Mouse (Mus musculus) brown adipose tissue, adult 24 weeks (tissue): ENCODE results near the gene Syap1. TPM values are rescaled to one million over a fixed set of nuclear protein-coding genes. Genes with fewer than 3 reads are reported as not detected.
"Not testable (repeated sequence)": the region's sequence is repeated elsewhere in the genome, so short reads cannot be mapped to it uniquely, and the experiment has no call there.

ENCODE experiments used
- H3K27ac ChIP-seq: fragments of 200-500 bp; replicated peaks from 2 replicates; pipeline ENCODE4 v1.5.1; 2012; ENCODE audit warnings: low read depth, mild to moderate bottlenecking, low read length
- H3K4me1 ChIP-seq: fragments of 200-500 bp; 2 replicates; pipeline ENCODE4 v1.6.1; 2012; ENCODE audit warnings: low read length, mixed read lengths; ENCODE audit not compliant: control insufficient read depth, insufficient read depth, insufficient read length
- H3K4me3 ChIP-seq: fragments of 200-500 bp; 2 replicates; pipeline ENCODE4 v1.5.1; 2012; ENCODE audit warnings: low read depth, mild to moderate bottlenecking, low read length, moderate library complexity; ENCODE audit not compliant: insufficient read depth
- polyA plus RNA-seq: library from polyadenylated mRNA; stranded (reverse); fragments of >200 nt; gene quantifications from 2 replicates; pipeline ENCODE4 v1.2.4, GENCODE M21; 2012; ENCODE audit not compliant: missing spikeins, insufficient read depth, insufficient read length

Syap1 gene
- polyA plus RNA-seq, 1 experiment: 135 TPM

GRCm38 (mm10) chrX:162868294-162868965 is 19.8 kb downstream of the Syap1 start:
- Histone ChIP-seq H3K4me1 (peaks cover 3% of the 10 kb centered on the region; the same call in 1 of the 2 replicates), H3K4me3 (no peak overlapping the region), H3K27ac (0 out of 2 replicates have a peak overlapping the region, but pooled peaks have one; percentile 17)

GRCm38 (mm10) chrX:162848682-162849081 is 39.6 kb downstream of the Syap1 start:
- Histone ChIP-seq H3K4me3 (no peak overlapping the region), H3K4me1 (no peaks in the 10 kb centered on the region), H3K27ac (no peak overlapping the region)

GRCm38 (mm10) chrX:162845531-162845930 is 42.7 kb downstream of the Syap1 start:
- H3K27ac ChIP-seq: no peak overlapping the region
- H3K4me3 ChIP-seq: no peak overlapping the region
- no peaks in the 10 kb centered on the region for H3K4me1 ChIP-seq

DNA sequence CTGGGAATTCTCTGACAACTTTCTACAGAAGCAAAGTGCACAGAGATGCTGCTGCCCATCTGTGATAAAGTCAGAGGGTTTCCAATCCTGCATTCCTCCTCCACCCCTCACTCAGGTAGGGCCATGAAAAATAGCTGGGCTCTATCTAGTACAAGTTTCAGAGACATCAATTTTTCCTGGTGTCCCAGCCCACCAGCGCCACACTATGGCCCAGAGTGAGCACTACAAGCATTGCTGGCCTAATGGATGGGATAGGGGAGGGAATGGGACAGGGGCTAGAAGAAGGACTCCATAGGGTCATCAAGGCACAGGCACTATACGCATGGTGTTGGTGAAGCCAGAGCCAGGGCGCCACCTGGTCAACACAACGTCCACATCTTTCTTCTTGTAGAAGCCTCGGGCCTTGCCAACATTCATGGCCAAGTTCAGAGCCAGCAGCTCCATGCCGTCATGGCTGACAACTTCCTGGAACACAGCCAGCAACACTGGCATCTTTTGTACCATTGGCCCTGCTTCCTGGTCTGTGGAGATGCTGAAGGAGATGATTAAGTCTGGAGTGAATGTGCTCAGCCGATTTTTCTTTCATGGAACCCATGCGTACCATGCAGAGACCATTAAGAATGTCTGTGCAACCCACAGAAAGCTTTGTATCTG is 43.7 kb downstream of the Syap1 start:
- Histone ChIP-seq H3K27ac (no peak overlapping the region), H3K4me3 (no peak overlapping the region), H3K4me1 (no peaks in the 10 kb centered on the region)

GRCm38 (mm10) chrX:162832101-162832500 is 56.1 kb downstream of the Syap1 start:
- Histone ChIP-seq H3K4me3 (no peak overlapping the region), H3K27ac (peak overlapping the region; percentile 24), H3K4me1 (no peaks in the 10 kb centered on the region)

DNA sequence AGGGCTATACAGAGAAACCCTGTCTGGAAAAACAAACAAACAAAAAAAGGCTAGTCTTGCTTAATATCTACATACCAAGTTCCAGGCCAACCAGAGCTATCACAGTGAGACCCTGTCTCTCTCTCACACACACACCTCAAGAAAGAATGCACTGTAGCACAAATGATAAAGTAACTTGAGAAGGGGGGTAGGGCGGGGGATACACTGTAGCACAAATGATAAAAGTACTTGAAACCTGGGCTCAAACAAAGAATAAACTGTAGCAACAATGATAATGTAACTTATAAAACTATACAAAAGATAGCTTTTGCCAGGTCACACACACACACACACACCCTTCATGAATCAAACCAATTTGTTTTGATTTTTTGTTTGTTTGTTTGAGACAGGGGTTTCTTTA is 56.7 kb downstream of the Syap1 start:
- H3K4me3 ChIP-seq: no peak overlapping the region
- H3K4me1 ChIP-seq: no peaks in the 10 kb centered on the region
- H3K27ac ChIP-seq: peak overlapping the region; percentile 37

DNA sequence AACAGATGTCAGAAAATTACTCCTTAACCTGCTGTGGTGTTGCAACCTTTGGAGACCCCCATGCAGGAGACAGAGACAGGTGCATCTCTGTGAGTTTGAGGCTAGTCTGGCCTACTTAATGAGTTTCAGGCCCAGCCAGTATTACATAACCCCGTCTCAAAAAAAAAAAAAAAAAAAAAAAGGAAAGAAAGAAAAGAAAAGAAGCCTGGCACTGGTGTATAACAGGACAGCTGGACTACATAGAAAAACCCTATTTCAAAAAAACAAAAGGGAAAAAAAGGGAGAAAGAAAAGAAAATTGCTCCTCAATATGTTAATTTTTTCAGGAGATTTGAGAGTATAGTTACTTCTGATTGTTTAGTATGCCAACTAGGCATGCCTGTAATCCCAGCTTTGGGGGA is 57.2 kb downstream of the Syap1 start:
- Histone ChIP-seq H3K27ac (peak overlapping the region; percentile 37), H3K4me3 (no peak overlapping the region), H3K4me1 (no peaks in the 10 kb centered on the region)

GRCm38 (mm10) chrX:162830313-162830712 is 57.9 kb downstream of the Syap1 start:
- not testable (repeated sequence) for H3K27ac ChIP-seq, H3K4me1 ChIP-seq, H3K4me3 ChIP-seq

- Histone ChIP-seq H3K4me3 (peak overlapping the region; percentile 31), H3K27ac (0 out of 2 replicates have a peak overlapping the region, but pooled peaks have one; percentile 8), H3K4me1 (no peaks in the 10 kb centered on the region)
These were observed 58.5 kb downstream of the Syap1 start for GRCm38 (mm10) chrX:162829741-162830140.

DNA sequence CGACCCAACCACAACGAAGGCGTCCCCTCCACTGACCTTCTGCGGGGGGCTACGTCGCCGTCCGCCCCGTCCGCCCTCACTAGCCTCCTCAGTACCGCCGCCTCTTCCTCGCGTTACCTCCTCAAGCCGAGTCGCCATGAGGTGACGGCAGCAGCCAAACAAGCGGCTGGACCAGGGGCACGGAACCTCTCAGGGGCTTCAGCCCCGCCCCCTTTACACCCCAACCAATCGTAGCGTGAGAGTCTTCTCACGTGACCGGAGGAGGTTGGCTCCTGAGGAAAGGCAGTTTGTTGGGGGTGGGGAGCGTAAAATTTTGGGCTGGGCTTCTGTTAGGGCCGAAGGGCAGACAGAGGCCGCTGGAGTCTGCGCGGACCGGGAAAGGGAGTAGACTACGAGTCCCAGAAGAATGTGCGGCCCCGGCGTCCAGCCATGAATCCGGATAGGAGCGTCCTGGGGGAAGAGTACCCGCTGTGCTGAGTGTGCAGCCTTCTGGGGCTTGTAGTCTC is 59.0 kb downstream of the Syap1 start, which contains the start of gene Txlng:
Gene Txlng (minus strand): TSS at position 252 of the 506 bp plus-strand sequence.
- no peaks in the 10 kb centered on the region for H3K4me1 ChIP-seq
- H3K27ac ChIP-seq: peak within 1 kb of the TSS; percentile 83
- peak within 1 kb of the TSS; percentile 81 for H3K4me3 ChIP-seq

DNA sequence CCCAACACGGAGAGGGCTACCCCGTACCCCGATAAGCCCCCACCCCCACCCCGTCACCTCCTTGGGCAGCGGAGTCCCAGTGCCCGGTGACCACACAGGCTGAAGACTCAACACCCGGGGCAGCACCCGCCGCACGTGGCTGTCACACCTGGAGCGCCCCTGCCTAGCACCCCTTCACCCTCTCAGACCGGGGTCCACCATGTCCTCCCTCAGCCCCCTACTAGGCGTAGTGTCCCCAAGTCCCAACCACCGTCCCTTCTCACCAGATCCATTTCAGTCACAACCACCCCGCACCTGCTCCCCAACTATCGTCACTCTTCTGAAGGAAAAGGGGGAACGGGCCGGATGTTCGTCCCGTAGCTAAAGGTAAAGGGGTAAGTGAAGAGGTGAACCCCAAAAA is 59.5 kb downstream of the Syap1 start:
- Histone ChIP-seq H3K4me3 (peak overlapping the region; percentile 81), H3K27ac (peak overlapping the region; percentile 83), H3K4me1 (no peaks in the 10 kb centered on the region)

DNA sequence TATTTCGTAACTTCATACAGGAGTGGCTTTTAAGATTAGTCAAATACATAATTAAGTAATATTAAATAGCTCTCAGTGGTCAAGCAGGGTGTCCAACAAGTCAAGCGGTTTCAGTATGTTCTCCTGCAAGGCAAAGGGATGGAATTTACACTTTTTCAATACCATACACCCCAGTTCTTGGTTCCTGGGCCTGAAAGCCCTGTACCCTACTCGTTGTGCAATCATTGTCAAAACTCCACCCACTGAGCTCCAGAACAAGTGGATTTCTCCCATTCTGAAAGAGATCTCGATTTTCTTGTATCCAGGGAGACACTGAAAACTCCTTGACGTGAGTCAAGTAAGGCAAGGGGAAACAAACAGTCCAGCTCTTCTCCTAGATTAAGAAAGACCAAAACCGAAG is 60.2 kb downstream of the Syap1 start:
- Histone ChIP-seq H3K4me3 (peak overlapping the region; percentile 81), H3K4me1 (no peaks in the 10 kb centered on the region), H3K27ac (0 out of 2 replicates have a peak overlapping the region, but pooled peaks have one; percentile 83)

Other genes with a start within 250 kb of the Syap1 start
- 1.3 and 1.5 TPM in 2 replicates for gene Reps2, start 244.8 kb downstream of the Syap1 start, polyA plus RNA-seq
- 57.3 and 65.9 TPM in 2 replicates for gene Rbbp7, start 128.0 kb downstream of the Syap1 start, polyA plus RNA-seq
- 24.7 and 25.5 TPM in 2 replicates for gene Txlng, start 59.0 kb downstream of the Syap1 start, polyA plus RNA-seq
- gene Ctps2, start 12.8 kb upstream of the Syap1 start, polyA plus RNA-seq: 43.3 and 43.7 TPM in 2 replicates
- gene S100g, start 76.2 kb upstream of the Syap1 start, polyA plus RNA-seq: not detected in 2 replicates